Mouse (Mus musculus) midbrain, embryonic 13.5 days (tissue): Measurements from ENCODE around the gene 2410002F23Rik. TPM values are rescaled to one million over a fixed set of nuclear protein-coding genes. Genes with fewer than 3 reads are reported as not detected.
"Not testable (repeated sequence)": the region's sequence is repeated elsewhere in the genome, so short reads cannot be mapped to it uniquely, and the experiment has no call there.

ENCODE experiments used
- ATAC-seq: fragments of 200-750 bp; cut with Nextera tagmentation; 2 replicates; pipeline ENCODE4 v1.8.0; 2017; ENCODE audit warnings: mild to moderate bottlenecking, moderate TSS enrichment, moderate library complexity
- H3K27ac ChIP-seq: fragments of 300-500 bp; sonication (generic); 2 replicates; pipeline ENCODE4 v1.5.1; 2015; ENCODE audit warnings: inconsistent platforms, mild to moderate bottlenecking, moderate library complexity
- H3K27me3 ChIP-seq: fragments of 300-500 bp; sonication (generic); 2 replicates; pipeline ENCODE4 v1.6.1; 2015; ENCODE audit warnings: mild to moderate bottlenecking, inconsistent platforms
- H3K36me3 ChIP-seq: fragments of 300-500 bp; sonication (generic); 2 replicates; pipeline ENCODE4 v1.6.1; 2015; ENCODE audit warnings: mild to moderate bottlenecking, inconsistent platforms
- H3K4me1 ChIP-seq: fragments of 300-500 bp; sonication (generic); replicated peaks from 2 replicates; pipeline ENCODE4 v1.6.1; 2015; ENCODE audit warnings: inconsistent platforms
- H3K4me2 ChIP-seq: fragments of 300-500 bp; sonication (generic); replicated peaks from 2 replicates; pipeline ENCODE4 v1.6.1; 2015; ENCODE audit warnings: moderate library complexity, mild to moderate bottlenecking, inconsistent platforms
- H3K4me3 ChIP-seq: fragments of 300-500 bp; sonication (generic); replicated peaks from 2 replicates; pipeline ENCODE4 v1.5.1; 2015; ENCODE audit warnings: mild to moderate bottlenecking, inconsistent platforms
- H3K9ac ChIP-seq: fragments of 300-500 bp; sonication (generic); replicated peaks from 2 replicates; pipeline ENCODE4 v1.6.1; 2015; ENCODE audit warnings: mild to moderate bottlenecking, inconsistent platforms
- H3K9me3 ChIP-seq: fragments of 300-500 bp; sonication (generic); 2 replicates; pipeline ENCODE4 v1.6.1; 2016; ENCODE audit warnings: mild to moderate bottlenecking, inconsistent platforms
- whole genome bisulfite sequencing: fragments of 180-500 bp; shearing (Covaris S2); methylation state at CpG from one replicate; pipeline ENCODE4 v1.1.7; 2015; 5-methylcytosine and 5-hydroxymethylcytosine counted together
- polyA plus RNA-seq: library from polyadenylated mRNA; unstranded; fragments of >200 nt; fragmentation: Nextera tagmentation; extraction: Ambion mirVana; gene quantifications from 2 replicates; pipeline ENCODE4 v1.2.1, GENCODE M21; 2015

2410002F23Rik gene
- polyA plus RNA-seq, 1 experiment from 2014 or later, result 205 TPM

DNA sequence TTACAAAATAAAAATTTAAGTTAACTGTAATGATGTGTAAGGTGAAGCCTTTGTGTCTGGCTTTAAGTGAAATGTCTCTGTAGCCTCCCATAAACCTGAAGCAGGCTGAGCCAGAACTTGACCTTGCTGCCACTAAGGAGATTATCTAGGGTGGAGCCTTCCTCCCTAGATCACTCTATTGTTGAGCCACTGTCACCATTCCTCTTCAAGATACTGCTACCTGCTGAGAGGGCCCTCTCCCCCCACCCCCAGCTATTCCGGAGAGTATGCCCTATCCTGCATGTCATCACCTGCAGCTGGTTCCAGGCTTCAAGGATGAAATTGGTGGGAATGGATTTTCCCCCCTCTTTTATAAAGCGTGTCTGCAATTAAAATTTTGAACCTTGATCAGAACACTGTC is 51.0 kb downstream of the 2410002F23Rik start:
- ATAC-seq, H3K36me3 ChIP-seq, H3K4me3 ChIP-seq, H3K4me1 ChIP-seq, H3K27ac ChIP-seq, H3K4me2 ChIP-seq, H3K27me3 ChIP-seq, H3K9ac ChIP-seq, H3K9me3 ChIP-seq: not testable (repeated sequence)
- WGBS, result 88% methylated on average over 2 of the region's 2 CpGs

Other genes with a start within 250 kb of the 2410002F23Rik start
- not detected in 2 replicates for gene Klk1b26, start 234.6 kb upstream of the 2410002F23Rik start, polyA plus RNA-seq
- gene Klk1b27, start 194.4 kb upstream of the 2410002F23Rik start, polyA plus RNA-seq, result not detected in 2 replicates
- gene Klk1b21, start 144.4 kb upstream of the 2410002F23Rik start, polyA plus RNA-seq, result not detected in 2 replicates
- not detected in 2 replicates for gene Klk1b22, start 134.0 kb upstream of the 2410002F23Rik start, polyA plus RNA-seq
- not detected in 2 replicates for gene Klk1b16, start 110.0 kb upstream of the 2410002F23Rik start, polyA plus RNA-seq
- gene Klk1b24, start 58.5 kb upstream of the 2410002F23Rik start, polyA plus RNA-seq, result not detected in 2 replicates
- not detected in 2 replicates for gene Klk1b3, start 48.5 kb upstream of the 2410002F23Rik start, polyA plus RNA-seq
- not detected in 2 replicates for gene Klk1b4, start 39.3 kb upstream of the 2410002F23Rik start, polyA plus RNA-seq
- not detected in 2 replicates for gene Klk1b5, start 30.8 kb upstream of the 2410002F23Rik start, polyA plus RNA-seq
- gene Klk1, start 21.4 kb upstream of the 2410002F23Rik start, polyA plus RNA-seq, result not detected in 2 replicates
- not detected in 2 replicates for gene Gm36864, start 10.5 kb upstream of the 2410002F23Rik start, polyA plus RNA-seq
- 1.5 and 1.6 TPM in 2 replicates for gene 1700028J19Rik, start within 50 bp of the 2410002F23Rik start, polyA plus RNA-seq
- gene Acp4, start 10.7 kb downstream of the 2410002F23Rik start, polyA plus RNA-seq, result 0.09 TPM in 1 of 2 replicates, not detected in the other
- not detected in 2 replicates for gene Gm15517, start 14.7 kb downstream of the 2410002F23Rik start, polyA plus RNA-seq
- 3.7 and 4.0 TPM in 2 replicates for gene Clec11a, start 60.2 kb downstream of the 2410002F23Rik start, polyA plus RNA-seq
- gene Shank1, start 63.5 kb downstream of the 2410002F23Rik start, polyA plus RNA-seq, result 26.0 and 26.4 TPM in 2 replicates
- 16.9 and 17.6 TPM in 2 replicates for gene Syt3, start 137.4 kb downstream of the 2410002F23Rik start, polyA plus RNA-seq
- 0.70 and 1.4 TPM in 2 replicates for gene 1700008O03Rik, start 139.1 kb downstream of the 2410002F23Rik start, polyA plus RNA-seq
- 15.7 and 16.4 TPM in 2 replicates for gene Lrrc4b, start 182.3 kb downstream of the 2410002F23Rik start, polyA plus RNA-seq
- gene Aspdh, start 218.7 kb downstream of the 2410002F23Rik start, polyA plus RNA-seq, result 8.6 and 10.8 TPM in 2 replicates
- 41.6 and 44.8 TPM in 2 replicates for gene Josd2, start 221.3 kb downstream of the 2410002F23Rik start, polyA plus RNA-seq
- gene Emc10, start 249.8 kb downstream of the 2410002F23Rik start, polyA plus RNA-seq, result 118 and 129 TPM in 2 replicates
- gene Fam71e1, start 249.9 kb downstream of the 2410002F23Rik start, polyA plus RNA-seq, result 43.0 and 46.1 TPM in 2 replicates